Comparison of ENCODE assay signal across 10 mouse cellular contexts in the genomic region with DNA sequence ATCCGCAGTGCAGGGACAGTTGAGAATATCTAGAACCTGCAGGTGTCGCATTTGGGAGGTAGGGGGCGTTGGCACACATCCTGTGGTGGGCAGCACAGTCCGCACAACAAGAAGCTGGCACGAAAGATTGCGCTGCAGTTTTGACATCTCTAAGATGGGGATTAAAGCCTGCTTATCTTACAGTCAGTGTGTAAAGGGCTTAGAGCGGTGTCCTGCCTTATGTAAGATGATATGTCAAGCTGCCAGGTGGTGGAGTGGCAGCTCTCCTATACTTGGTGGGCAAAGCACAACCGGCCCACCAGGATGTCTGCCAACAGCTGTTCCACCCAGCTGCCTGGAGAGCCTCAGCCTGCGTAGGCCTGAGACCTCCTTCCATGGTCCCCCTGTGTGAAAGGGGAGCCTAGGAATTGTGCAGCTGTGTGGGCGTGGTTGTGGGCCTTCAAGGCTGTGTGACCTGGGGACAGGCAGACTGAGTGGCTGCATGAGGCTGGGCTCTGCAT. TPM values are rescaled to one million over a fixed set of nuclear protein-coding genes. Genes with fewer than 3 reads are reported as not detected.
A peak's percentile ranks its signal among the peaks of the same experiment; 100 is the strongest.
DNase-seq lines count a peak whose midpoint lies in the region; ATAC-seq lines count a peak whose summit lies in the region.
"Had no signal": no experiment of that assay in that cellular context is flagged by ENCODE, and none has a peak within 500 bp of the region (broad histone marks: within the 10 kb centered on the region; RNA-seq: fewer than 3 reads in every experiment).

No protein-coding gene starts in this region.

- H3K4me2 ChIP-seq in limb, embryonic 11.5 days (ENCODE audit: low read depth, severe bottlenecking) = no peak overlapping the region

- no peaks in the 10 kb centered on the region for H3K4me1 ChIP-seq in limb, embryonic 11.5 days (ENCODE audit: control insufficient read depth, insufficient read depth, low read length)

- peaks cover 2% of the 10 kb centered on the region; the same call in 1 of the 2 replicates for H3K9me3 ChIP-seq in limb, embryonic 11.5 days (ENCODE audit: control insufficient read depth, low read length)

- intact Hi-C loops in left cerebral cortex, postnatal 4 days (cut with DNase I) = no loop called here
- intact Hi-C loops in left cerebral cortex, postnatal 14 days (cut with DNase I) = no loop called here
- intact Hi-C loops in left cerebral cortex, postnatal 36 days (cut with DNase I) = no loop called here

- 53% methylated on average over 10 of the region's 10 CpGs for WGBS in limb, embryonic 11.5 days

- DNase-seq in cerebellum, postnatal 10 days = peak; percentile 52 to 59
- DNase-seq in left cerebral cortex, postnatal 4 days = peak; percentile 56
- no peak for DNase-seq in left cerebral cortex, postnatal 14 days (ENCODE audit: low spot score in 2 of 2)
- peak; percentile 34 for DNase-seq in limb, embryonic 11.5 days (ENCODE audit: low spot score)
- DNase-seq in retina, postnatal 7 days (ENCODE audit: low read depth, low spot score) = peak; percentile 44
- DNase-seq in cerebellum, adult 18-20 months = no peak
- DNase-seq in left cerebral cortex, postnatal 36 days (ENCODE audit: low spot score in 2 of 2) = no peak
- DNase-seq: right cerebral cortex, adult 18-20 months had no signal

- H3K9ac ChIP-seq in limb, embryonic 11.5 days (ENCODE audit: low read length) = no peak overlapping the region

- H3K36me3 ChIP-seq in limb, embryonic 11.5 days (ENCODE audit: control insufficient read depth, insufficient read depth, low read length) = no peaks in the 10 kb centered on the region

- H3K4me3 ChIP-seq in limb, embryonic 11.5 days (ENCODE audit: low read depth, low read length) = no peak overlapping the region

- no peak overlapping the region for H3K27ac ChIP-seq in limb, embryonic 11.5 days (replicated peaks; ENCODE audit: low read depth, low read length)

- H3K27me3 ChIP-seq in limb, embryonic 11.5 days (ENCODE audit: control insufficient read depth, insufficient read depth, low read length) = no peaks in the 10 kb centered on the region

- no peak for ATAC-seq in cerebellum, adult (ENCODE audit: insufficient number of reproducible peaks, low FRiP score, low TSS enrichment)
- ATAC-seq in limb, embryonic 11.5 days (ENCODE audit: insufficient number of reproducible peaks, low FRiP score, low TSS enrichment, low read depth) = peak; percentile 85

RNA-seq across cellular contexts. Expression of gene Pabpc1l, which starts 11.3 kb away (rescaled TPM):
- total RNA-seq in left cerebral cortex, postnatal 4 days (2021) = 1 to 10 TPM; 2.4 to 3.1 TPM
- total RNA-seq in left cerebral cortex, postnatal 14 days (2021) = 1 to 10 TPM in 1 of 2 experiments, under 1 TPM in 1; 0.72 to 1.0 TPM
- 2.2 and 2.8 TPM in 2 replicates for polyA plus RNA-seq in limb, embryonic 11.5 days (2014; fragmentation: Nextera tagmentation; extraction: Ambion mirVana)
- 1 to 10 TPM in 1 of 2 experiments, under 1 TPM in 1; 0.44 to 2.0 TPM for total RNA-seq in left cerebral cortex, postnatal 36 days (2021)
- polyA plus RNA-seq: liver, adult 2 months had no signal

RNA-seq across cellular contexts. Expression of gene Stk4, which starts 33.6 kb away (rescaled TPM):
- total RNA-seq in left cerebral cortex, postnatal 4 days (2021) = 10 to 100 TPM; 31.8 to 38.8 TPM
- 10 to 100 TPM; 32.2 to 35.6 TPM for total RNA-seq in left cerebral cortex, postnatal 14 days (2021)
- polyA plus RNA-seq in limb, embryonic 11.5 days (2014; fragmentation: Nextera tagmentation; extraction: Ambion mirVana) = 27.2 and 30.9 TPM in 2 replicates
- total RNA-seq in left cerebral cortex, postnatal 36 days (2021) = 10 to 100 TPM; 31.1 to 39.7 TPM

RNA-seq across cellular contexts. Expression of gene Tomm34, which starts 34.4 kb away (rescaled TPM):
- 10 to 100 TPM; 41.4 to 42.7 TPM for total RNA-seq in left cerebral cortex, postnatal 4 days (2021)
- total RNA-seq in left cerebral cortex, postnatal 14 days (2021) = 10 to 100 TPM; 40.8 to 43.6 TPM
- polyA plus RNA-seq in limb, embryonic 11.5 days (2014; fragmentation: Nextera tagmentation; extraction: Ambion mirVana) = 63.5 and 66.9 TPM in 2 replicates
- 10 to 100 TPM; 72.6 to 72.8 TPM for total RNA-seq in left cerebral cortex, postnatal 36 days (2021)

RNA-seq across cellular contexts. Expression of gene Ywhab, which starts 41.8 kb away (rescaled TPM):
- total RNA-seq in left cerebral cortex, postnatal 4 days (2021) = 100 to 1,000 TPM; 454 to 464 TPM
- total RNA-seq in left cerebral cortex, postnatal 14 days (2021) = 100 to 1,000 TPM; 510 to 522 TPM
- 323 TPM in 2 replicates for polyA plus RNA-seq in limb, embryonic 11.5 days (2014; fragmentation: Nextera tagmentation; extraction: Ambion mirVana)
- 100 to 1,000 TPM; 422 to 471 TPM for total RNA-seq in left cerebral cortex, postnatal 36 days (2021)

Comparison
In these comparisons a context has a peak if more than half of its experiments do, and no peak if none do; other contexts are left out.
1. DNase-seq: peak in cerebellum, postnatal 10 days (2 of 2), left cerebral cortex, postnatal 4 days (single experiment), limb, embryonic 11.5 days (single experiment) and retina, postnatal 7 days (single experiment); none in left cerebral cortex, postnatal 14 days (0 of 2), cerebellum, adult 18-20 months (0 of 2) and left cerebral cortex, postnatal 36 days (0 of 2).